Mouse (Mus musculus): ENCODE results near the gene Dph1. TPM values are rescaled to one million over a fixed set of nuclear protein-coding genes. Genes with fewer than 3 reads are reported as not detected.

The Dph1 gene
- polyA plus RNA-seq, 1 experiment from 2014 or later, result 29.2 TPM

DNA sequence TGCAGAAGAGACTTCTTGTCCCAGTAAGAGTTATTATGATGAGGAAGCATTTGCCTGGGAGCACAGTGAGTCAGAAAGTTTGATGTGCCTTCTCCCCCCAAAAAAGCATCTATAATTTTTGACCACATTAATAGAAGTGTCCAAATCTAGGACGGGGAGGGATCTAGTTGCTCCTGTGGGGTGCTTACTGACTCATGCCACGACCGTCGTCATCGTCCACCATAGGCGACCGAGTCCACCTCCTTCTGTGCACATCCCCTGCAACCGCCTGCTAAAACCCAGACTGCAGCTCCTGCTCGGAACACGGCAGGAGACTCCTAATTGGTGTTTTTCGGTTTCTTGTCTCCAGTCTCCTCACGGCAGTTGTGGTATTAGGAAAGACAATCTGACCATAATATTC, 33.0 kb upstream of the Dph1 start:
- peaks cover 8% of the 10 kb centered on the region; the same call in 1 of the 2 replicates for H3K4me1 ChIP-seq (ENCODE audit: control insufficient read depth, insufficient read depth, low read length)
- 88% methylated on average over 12 of the region's 12 CpGs for WGBS
- no peak for ATAC-seq (ENCODE audit: low FRiP score, low TSS enrichment)
- no peak overlapping the region for H3K4me2 ChIP-seq (replicated peaks; ENCODE audit: low read depth, low read length)
- no peaks in the 10 kb centered on the region for H3K36me3 ChIP-seq (ENCODE audit: control insufficient read depth, insufficient read depth, low read length)
- H3K4me3 ChIP-seq (ENCODE audit: low read length), result no peak overlapping the region
- no peak overlapping the region for H3K9ac ChIP-seq (ENCODE audit: low read depth, low read length)
- H3K27me3 ChIP-seq (ENCODE audit: control insufficient read depth, insufficient read depth, low read length), result no peaks in the 10 kb centered on the region
- H3K9me3 ChIP-seq (ENCODE audit: control insufficient read depth, low read length), result no peaks in the 10 kb centered on the region
- H3K27ac ChIP-seq (ENCODE audit: low read depth, low read length), result no peak overlapping the region

DNA sequence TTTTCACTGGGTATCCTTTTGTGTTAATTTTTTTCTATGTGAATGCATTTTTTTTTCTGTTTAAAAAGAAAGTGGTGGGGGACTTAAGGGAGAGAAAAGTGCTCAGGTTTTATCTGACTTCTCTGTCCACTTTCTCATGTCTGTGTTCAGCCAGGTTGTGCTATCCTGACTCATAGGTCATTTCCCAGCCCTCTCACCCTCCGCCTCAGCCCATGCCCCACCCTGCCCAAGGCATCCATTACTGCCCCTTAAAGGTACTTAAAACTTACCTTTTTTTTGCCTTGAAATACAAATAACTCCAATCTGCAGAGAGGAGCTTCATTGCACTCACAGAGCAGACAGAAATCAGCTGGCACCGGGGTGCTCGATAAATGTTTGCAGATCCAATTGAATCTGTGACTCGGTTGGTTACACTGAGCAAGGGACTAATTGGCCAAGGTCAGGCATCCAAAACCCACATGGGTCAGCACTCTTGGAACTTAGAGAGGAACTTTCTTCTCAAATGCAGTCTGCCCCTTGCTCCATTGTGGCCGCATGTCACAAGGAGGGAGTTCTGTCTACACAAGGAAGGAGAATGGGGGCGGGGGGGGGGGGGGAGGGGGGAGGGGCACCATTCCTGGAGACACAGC, 29.6 kb upstream of the Dph1 start:
- Histone ChIP-seq H3K4me3 (ENCODE audit: low read length) (no peak overlapping the region), H3K27me3 (ENCODE audit: control insufficient read depth, insufficient read depth, low read length) (no peaks in the 10 kb centered on the region), H3K36me3 (ENCODE audit: control insufficient read depth, insufficient read depth, low read length) (no peaks in the 10 kb centered on the region), H3K4me2 (replicated peaks; ENCODE audit: low read depth, low read length) (no peak overlapping the region), H3K9me3 (ENCODE audit: control insufficient read depth, low read length) (no peaks in the 10 kb centered on the region), H3K4me1 (ENCODE audit: control insufficient read depth, insufficient read depth, low read length) (peaks cover 8% of the 10 kb centered on the region; the same call in 1 of the 2 replicates), H3K27ac (ENCODE audit: low read depth, low read length) (no peak overlapping the region), H3K9ac (ENCODE audit: low read depth, low read length) (no peak overlapping the region)
- no peak for ATAC-seq (ENCODE audit: low FRiP score, low TSS enrichment)
- whole genome bisulfite sequencing, result 42% methylated on average over 5 of the region's 6 CpGs

DNA sequence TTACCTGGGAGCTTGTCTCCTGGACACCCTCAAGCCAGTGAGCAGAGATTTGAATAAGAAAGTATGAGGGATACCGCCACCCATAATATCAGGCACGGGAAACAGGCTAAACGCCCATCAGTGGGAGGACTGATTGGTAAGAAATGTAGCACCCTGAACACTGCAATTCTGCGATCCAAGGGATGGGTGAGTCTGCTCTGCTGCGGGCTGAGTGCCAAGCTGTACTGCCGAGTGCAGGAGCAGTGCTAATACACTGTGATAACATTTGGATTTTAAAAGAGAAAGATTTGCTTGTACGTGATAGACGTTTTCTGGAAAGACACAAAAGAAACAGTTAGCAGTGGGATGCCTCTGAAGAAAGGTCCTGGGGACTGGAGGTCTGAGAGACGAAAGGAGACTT, 29.1 kb upstream of the Dph1 start:
- H3K9ac ChIP-seq (ENCODE audit: low read depth, low read length), result no peak overlapping the region
- ATAC-seq (ENCODE audit: low FRiP score, low TSS enrichment), result no peak
- H3K4me2 ChIP-seq (replicated peaks; ENCODE audit: low read depth, low read length), result no peak overlapping the region
- 51% methylated on average over 9 of the region's 9 CpGs for WGBS
- H3K27ac ChIP-seq (ENCODE audit: low read depth, low read length), result no peak overlapping the region
- no peak overlapping the region for H3K4me3 ChIP-seq (ENCODE audit: low read length)
- H3K36me3 ChIP-seq (ENCODE audit: control insufficient read depth, insufficient read depth, low read length), result no peaks in the 10 kb centered on the region
- H3K27me3 ChIP-seq (ENCODE audit: control insufficient read depth, insufficient read depth, low read length), result no peaks in the 10 kb centered on the region
- H3K4me1 ChIP-seq (ENCODE audit: control insufficient read depth, insufficient read depth, low read length), result peaks cover 8% of the 10 kb centered on the region; the same call in 1 of the 2 replicates
- no peaks in the 10 kb centered on the region for H3K9me3 ChIP-seq (ENCODE audit: control insufficient read depth, low read length)

DNA sequence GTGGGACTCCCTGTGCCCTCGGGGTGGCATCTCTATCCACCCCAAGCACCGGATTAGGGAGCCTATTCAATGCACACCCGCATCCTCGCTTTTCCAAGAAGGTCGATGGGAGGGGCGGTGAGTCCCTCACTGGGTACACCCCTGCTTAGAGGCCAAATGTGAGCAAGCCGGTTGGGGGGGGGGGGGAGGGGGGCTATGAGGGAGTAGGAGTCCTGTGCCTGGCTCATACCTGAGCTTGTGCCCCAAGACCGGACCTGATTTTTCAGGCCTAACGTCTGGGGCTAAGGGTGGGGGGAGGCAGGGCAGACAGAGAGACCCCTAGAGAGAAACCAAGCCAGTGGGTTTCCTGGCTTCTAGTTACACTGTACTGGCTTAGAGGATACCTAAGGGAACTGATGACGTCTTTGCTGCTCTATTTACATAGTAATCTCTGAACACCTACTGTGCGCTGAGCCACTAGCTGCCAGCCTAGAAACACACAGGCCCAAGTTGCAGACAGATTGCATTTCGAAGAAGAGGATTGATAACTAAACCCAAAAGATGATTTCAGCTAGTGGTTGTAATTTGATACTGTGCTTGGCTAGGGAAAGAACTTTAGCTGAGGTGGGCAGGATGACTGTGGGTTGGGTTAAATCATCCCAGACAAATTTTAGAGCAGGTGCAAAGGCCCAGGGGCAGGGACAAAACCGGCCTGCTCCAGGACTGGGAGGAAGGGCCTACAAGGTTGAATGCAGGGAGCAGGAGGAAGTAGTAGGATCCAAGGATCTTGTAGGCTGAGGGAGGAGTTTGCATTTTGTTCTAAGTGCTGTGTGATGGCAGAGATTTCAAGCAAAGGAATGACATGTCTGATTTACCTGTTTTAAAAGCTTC, 23.3 kb upstream of the Dph1 start:
- 21% methylated on average over 13 of the region's 13 CpGs for WGBS
- Histone ChIP-seq H3K4me3 (ENCODE audit: low read length) (peak overlapping the region; percentile 32), H3K9ac (ENCODE audit: low read depth, low read length) (peak overlapping the region; percentile 58)

DNA sequence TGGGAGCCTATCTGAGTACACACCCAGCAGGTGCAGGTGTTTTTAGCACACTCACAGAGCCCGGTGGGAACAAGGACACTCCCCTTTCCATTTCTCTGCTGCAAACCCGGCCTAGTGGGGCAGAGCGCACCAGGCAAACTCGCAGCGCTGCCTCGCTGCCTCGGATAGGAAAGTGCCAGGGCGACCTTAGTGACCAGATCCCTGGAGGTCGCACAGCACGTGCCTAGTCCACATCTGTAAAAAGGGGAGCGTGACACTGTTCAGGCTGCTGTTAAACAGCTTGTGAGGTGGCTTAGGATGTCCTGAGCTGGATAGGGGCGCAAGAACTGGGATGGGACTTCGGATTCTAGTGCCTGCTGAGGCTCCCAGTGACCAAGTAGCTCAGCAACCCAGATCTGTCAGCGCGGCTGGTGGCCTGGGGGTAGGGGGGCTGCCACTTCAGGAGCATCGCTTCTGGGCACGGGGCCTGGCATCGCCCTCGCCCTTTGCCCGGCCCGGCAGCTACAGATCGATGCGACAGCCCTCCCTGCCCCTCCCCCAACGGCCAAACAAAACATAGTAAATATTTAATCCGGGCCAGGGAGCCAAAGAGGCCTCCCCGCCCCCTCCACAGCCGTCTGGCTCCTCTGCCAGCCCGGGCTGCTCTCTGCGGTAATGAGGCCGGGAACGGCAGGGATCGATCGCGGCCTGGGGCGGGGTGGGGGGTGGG, 22.5 kb upstream of the Dph1 start:
- Histone ChIP-seq H3K36me3 (ENCODE audit: control insufficient read depth, insufficient read depth, low read length) (no peaks in the 10 kb centered on the region), H3K27me3 (ENCODE audit: control insufficient read depth, insufficient read depth, low read length) (no peaks in the 10 kb centered on the region), H3K9me3 (ENCODE audit: control insufficient read depth, low read length) (no peaks in the 10 kb centered on the region), H3K9ac (ENCODE audit: low read depth, low read length) (peak overlapping the region; percentile 58), H3K27ac (ENCODE audit: low read depth, low read length) (peak overlapping the region; percentile 65; the same call in 1 of the 2 replicates), H3K4me2 (replicated peaks; ENCODE audit: low read depth, low read length) (peak overlapping the region; percentile 68), H3K4me1 (ENCODE audit: control insufficient read depth, insufficient read depth, low read length) (peaks cover 20% of the 10 kb centered on the region), H3K4me3 (ENCODE audit: low read length) (peak overlapping the region; percentile 32)
- 4% methylated on average over 33 of the region's 35 CpGs for WGBS
- ATAC-seq (ENCODE audit: low FRiP score, low TSS enrichment), result peak; percentile 48; the same call in 1 of the 2 replicates

More for the DNA sequence above, 23.3 kb upstream of the Dph1 start:
- Histone ChIP-seq H3K36me3 (ENCODE audit: control insufficient read depth, insufficient read depth, low read length) (no peaks in the 10 kb centered on the region), H3K27ac (ENCODE audit: low read depth, low read length) (peak overlapping the region; percentile 65; the same call in 1 of the 2 replicates), H3K9me3 (ENCODE audit: control insufficient read depth, low read length) (no peaks in the 10 kb centered on the region), H3K4me2 (replicated peaks; ENCODE audit: low read depth, low read length) (peak overlapping the region; percentile 68), H3K4me1 (ENCODE audit: control insufficient read depth, insufficient read depth, low read length) (peaks cover 20% of the 10 kb centered on the region), H3K27me3 (ENCODE audit: control insufficient read depth, insufficient read depth, low read length) (no peaks in the 10 kb centered on the region)
- peak; percentile 29; the same call in 1 of the 2 replicates for ATAC-seq (ENCODE audit: low FRiP score, low TSS enrichment)

DNA sequence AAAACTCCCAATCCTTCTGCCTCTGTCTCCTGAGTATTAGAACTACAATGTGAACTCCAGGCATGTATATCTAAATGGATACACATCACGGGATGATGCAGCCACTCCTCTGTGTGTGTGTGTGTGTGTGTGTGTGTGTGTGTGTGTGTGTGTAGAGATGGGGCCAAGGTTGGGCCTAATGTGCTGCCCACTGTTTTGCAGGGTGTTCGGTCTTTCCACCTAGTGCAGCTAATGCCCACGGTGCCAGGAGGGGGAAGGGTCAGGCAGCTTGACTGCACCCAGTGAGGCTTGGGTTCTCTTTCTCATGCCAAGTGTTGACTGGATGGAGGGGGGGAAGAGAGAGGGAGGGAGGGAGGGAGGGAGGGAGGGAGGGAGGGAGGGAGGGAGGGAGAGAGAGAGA, 21.8 kb upstream of the Dph1 start:
- H3K27ac ChIP-seq (ENCODE audit: low read depth, low read length), result no peak overlapping the region
- H3K9me3 ChIP-seq (ENCODE audit: control insufficient read depth, low read length), result no peaks in the 10 kb centered on the region
- no peaks in the 10 kb centered on the region for H3K36me3 ChIP-seq (ENCODE audit: control insufficient read depth, insufficient read depth, low read length)
- peaks cover 20% of the 10 kb centered on the region for H3K4me1 ChIP-seq (ENCODE audit: control insufficient read depth, insufficient read depth, low read length)
- 69% methylated on average over 3 of the region's 3 CpGs for WGBS
- no peaks in the 10 kb centered on the region for H3K27me3 ChIP-seq (ENCODE audit: control insufficient read depth, insufficient read depth, low read length)
- H3K9ac ChIP-seq (ENCODE audit: low read depth, low read length), result no peak overlapping the region
- H3K4me3 ChIP-seq (ENCODE audit: low read length), result no peak overlapping the region
- ATAC-seq (ENCODE audit: low FRiP score, low TSS enrichment), result no peak
- no peak overlapping the region for H3K4me2 ChIP-seq (replicated peaks; ENCODE audit: low read depth, low read length)

DNA sequence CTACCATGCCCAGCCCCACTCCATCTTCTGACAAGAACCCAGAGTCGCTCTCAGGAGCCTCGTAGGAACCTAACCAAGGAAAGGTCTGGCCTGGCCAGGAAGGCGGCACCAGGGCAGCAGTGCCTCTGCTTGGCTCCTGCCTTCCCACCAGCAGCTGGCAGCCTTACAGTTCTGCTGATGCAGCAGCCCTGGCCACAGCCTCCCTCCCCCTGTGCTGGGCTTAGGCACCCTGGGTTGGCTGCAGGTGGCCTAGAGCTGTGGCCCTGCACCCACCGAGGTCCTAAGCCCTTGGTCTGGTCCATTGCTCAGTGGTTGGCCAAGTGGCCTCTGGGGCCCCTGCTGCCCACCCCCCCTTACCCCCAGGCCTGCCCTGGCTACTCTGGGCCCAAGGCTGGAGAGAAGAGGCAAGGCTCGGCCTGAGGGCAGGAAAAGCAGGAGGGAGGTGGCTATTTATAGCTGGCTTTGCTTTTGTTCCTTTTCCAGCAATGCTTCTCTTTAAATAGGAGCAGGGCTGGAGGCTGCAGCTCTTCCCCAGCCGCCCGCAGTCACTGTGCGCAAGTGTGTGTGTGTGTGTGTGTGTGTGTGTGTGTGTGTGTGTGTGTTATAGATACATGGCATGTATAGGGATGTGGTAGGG, 21.1 kb upstream of the Dph1 start:
- no peaks in the 10 kb centered on the region for H3K27me3 ChIP-seq (ENCODE audit: control insufficient read depth, insufficient read depth, low read length)
- H3K9ac ChIP-seq (ENCODE audit: low read depth, low read length), result no peak overlapping the region
- no peak overlapping the region for H3K4me2 ChIP-seq (replicated peaks; ENCODE audit: low read depth, low read length)
- H3K9me3 ChIP-seq (ENCODE audit: control insufficient read depth, low read length), result no peaks in the 10 kb centered on the region
- ATAC-seq (ENCODE audit: low FRiP score, low TSS enrichment), result no peak
- WGBS, result 62% methylated on average over 8 of the region's 8 CpGs
- H3K36me3 ChIP-seq (ENCODE audit: control insufficient read depth, insufficient read depth, low read length), result no peaks in the 10 kb centered on the region
- peaks cover 20% of the 10 kb centered on the region for H3K4me1 ChIP-seq (ENCODE audit: control insufficient read depth, insufficient read depth, low read length)
- no peak overlapping the region for H3K4me3 ChIP-seq (ENCODE audit: low read length)
- peak overlapping the region; percentile 5; the same call in 1 of the 2 replicates for H3K27ac ChIP-seq (ENCODE audit: low read depth, low read length)

DNA sequence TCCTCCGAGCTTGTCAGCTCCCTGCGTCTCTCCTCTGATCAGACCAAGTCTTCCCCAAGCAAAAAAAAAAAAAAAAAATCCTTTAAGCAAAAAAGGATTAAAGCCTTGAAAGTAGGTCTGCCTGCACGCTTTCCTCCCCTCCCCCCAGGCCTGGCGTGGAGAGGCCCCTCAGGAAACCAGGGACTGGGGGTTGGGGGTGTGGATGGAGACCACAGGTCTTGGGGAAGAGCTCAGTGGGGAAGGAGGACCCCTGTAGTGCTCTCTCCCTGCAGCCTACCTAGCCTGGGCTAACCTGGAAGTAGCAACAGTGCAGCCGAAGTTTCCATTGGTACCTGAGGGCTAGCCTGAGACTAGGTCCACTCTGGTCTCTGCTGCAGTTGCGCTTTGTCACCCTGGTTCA, 19.7 kb upstream of the Dph1 start:
- no peaks in the 10 kb centered on the region for H3K27me3 ChIP-seq (ENCODE audit: control insufficient read depth, insufficient read depth, low read length)
- no peak overlapping the region for H3K4me3 ChIP-seq (ENCODE audit: low read length)
- no peaks in the 10 kb centered on the region for H3K36me3 ChIP-seq (ENCODE audit: control insufficient read depth, insufficient read depth, low read length)
- H3K9me3 ChIP-seq (ENCODE audit: control insufficient read depth, low read length), result no peaks in the 10 kb centered on the region
- ATAC-seq (ENCODE audit: low FRiP score, low TSS enrichment), result no peak
- WGBS, result 66% methylated on average over 6 of the region's 6 CpGs
- no peak overlapping the region for H3K4me2 ChIP-seq (replicated peaks; ENCODE audit: low read depth, low read length)
- H3K9ac ChIP-seq (ENCODE audit: low read depth, low read length), result no peak overlapping the region
- H3K4me1 ChIP-seq (ENCODE audit: control insufficient read depth, insufficient read depth, low read length), result peaks cover 20% of the 10 kb centered on the region
- H3K27ac ChIP-seq (ENCODE audit: low read depth, low read length), result no peak overlapping the region

All from kidney, embryonic 14.5 days (tissue).